Mouse (Mus musculus): ENCODE results near the gene Pik3r4.

The Pik3r4 gene

DNA sequence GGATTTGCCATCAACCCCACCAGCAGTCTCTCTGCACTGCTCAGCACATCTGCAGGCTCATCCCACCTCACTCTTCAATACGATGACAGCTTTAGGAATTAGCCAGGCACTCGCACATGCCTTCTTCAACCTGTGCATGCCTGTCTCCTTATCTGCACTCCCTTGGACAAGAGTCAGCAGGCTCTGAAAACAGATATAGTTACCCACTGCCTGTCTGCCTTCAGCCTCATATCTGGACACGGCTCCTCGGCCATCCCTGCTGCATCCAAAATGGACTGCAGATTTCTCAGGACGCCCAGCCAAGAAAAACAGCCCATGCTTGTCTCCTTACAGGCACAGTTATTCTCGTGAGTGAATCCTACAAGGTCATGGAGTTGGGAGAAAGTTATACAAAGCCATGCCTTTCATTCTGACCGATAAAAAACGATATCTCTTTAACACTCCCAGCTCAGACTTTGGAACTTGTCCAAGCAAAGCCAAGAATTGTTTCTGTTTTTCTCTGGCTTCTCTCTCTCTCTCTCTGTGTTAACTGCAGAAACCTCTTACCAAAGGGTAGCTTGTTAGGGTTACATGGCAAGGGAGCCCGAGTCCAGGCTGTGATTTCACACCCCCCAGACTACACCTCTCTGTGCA, 55.1 kb downstream of the Pik3r4 start:
- DNase-seq, result no peak

GRCm38 (mm10) chr9:105700702-105701101, 57.9 kb downstream of the Pik3r4 start:
- no peak for DNase-seq

DNA sequence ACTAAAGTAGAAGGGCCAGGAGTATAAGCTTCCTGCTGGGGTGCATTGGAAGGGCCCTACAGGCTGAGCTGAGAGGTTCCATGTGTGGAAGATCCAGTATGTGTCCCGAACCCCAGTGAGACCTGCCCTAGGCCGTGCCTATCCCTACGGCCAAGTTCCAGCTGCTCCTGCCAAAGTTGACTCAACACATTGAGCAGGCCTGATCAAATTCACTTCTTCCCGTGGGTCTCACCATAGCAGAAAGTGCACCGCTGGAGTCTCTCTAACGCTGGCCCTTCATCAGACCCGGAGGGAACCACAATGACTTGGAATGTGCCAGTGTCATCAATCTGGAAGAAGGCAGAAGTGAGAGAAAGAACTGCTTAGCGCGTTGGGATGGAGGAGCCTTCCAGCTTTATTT, 59.2 kb downstream of the Pik3r4 start:
- DNase-seq, result no peak

GRCm38 (mm10) chr9:105704226-105704932, 61.6 kb downstream of the Pik3r4 start:
- no peak for DNase-seq

- no peak for DNase-seq
Observed at GRCm38 (mm10) chr9:105705011-105705410, 62.2 kb downstream of the Pik3r4 start.

- no peak for DNase-seq
Observed at GRCm38 (mm10) chr9:105712049-105712448, 69.3 kb downstream of the Pik3r4 start.

GRCm38 (mm10) chr9:105719367-105719766, 76.6 kb downstream of the Pik3r4 start:
- no peak for DNase-seq

DNA sequence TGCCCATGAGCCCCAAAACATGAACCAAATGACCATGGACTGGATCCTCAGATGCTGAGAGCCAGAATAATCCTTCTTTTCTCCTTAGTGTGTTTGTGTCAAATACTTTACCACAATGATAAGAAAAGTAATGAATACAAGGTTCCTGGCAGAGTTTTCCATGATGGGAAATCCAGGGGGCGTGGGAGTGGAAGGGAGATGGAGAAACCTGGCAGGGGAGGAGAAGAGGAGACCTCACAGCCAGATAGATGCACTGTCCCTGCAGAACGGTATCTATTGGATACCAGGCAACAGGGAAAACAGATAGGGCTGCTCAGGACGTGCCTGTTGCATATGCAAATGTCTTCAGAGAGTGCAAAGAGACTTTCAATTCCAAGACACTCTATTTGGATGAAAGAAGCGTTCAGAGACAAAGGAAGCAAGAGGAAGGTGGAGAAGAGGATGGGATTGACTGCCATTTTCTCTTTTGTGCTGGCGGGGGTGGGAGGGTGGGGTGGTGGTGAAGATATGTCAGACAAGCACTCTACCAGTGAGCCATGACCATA, 77.1 kb downstream of the Pik3r4 start:
- DNase-seq, result no peak

- DNase-seq, result peak; percentile 77
Observed at GRCm38 (mm10) chr9:105720430-105720829, 77.7 kb downstream of the Pik3r4 start.

GRCm38 (mm10) chr9:105731976-105732375, 89.2 kb downstream of the Pik3r4 start:
- DNase-seq, result no peak

- no peak for DNase-seq
Observed at GRCm38 (mm10) chr9:105734651-105735050, 91.9 kb downstream of the Pik3r4 start.

- DNase-seq, result no peak
Observed at GRCm38 (mm10) chr9:105735195-105735594, 92.4 kb downstream of the Pik3r4 start.

All from right cerebral cortex, adult 18-20 months (tissue).